Mouse (Mus musculus): ENCODE measurements around the gene 1700109H08Rik.
A peak's percentile ranks its signal among the peaks of the same experiment; 100 is the strongest.
"Not testable (repeated sequence)": the region's sequence is repeated elsewhere in the genome, so short reads cannot be mapped to it uniquely, and the experiment has no call there.

Gene 1700109H08Rik

DNA sequence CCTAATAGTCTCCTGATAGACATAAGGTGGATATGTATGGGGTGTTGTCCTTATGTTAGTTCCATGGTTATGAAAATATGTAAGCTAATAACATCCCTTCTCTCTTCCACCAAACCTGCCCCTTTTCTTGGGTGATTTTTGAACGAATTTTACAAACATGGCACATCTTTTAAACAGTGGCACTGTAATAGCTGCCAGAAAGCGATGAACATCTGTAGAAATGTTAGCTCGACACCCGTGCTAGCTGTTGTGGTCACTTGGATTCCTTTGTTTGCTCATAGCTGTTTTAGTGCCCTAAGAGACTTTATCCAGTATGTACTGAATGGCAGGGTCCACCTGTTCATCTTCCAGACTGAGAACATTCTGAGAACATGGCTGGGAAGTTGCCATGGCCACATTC, at the start of gene 1700109H08Rik:
Gene 1700109H08Rik, plus strand, starts transcription at position 301 of the 400 bp plus-strand sequence.
- DNase-seq (ENCODE audit: low spot score), result no peak

DNA sequence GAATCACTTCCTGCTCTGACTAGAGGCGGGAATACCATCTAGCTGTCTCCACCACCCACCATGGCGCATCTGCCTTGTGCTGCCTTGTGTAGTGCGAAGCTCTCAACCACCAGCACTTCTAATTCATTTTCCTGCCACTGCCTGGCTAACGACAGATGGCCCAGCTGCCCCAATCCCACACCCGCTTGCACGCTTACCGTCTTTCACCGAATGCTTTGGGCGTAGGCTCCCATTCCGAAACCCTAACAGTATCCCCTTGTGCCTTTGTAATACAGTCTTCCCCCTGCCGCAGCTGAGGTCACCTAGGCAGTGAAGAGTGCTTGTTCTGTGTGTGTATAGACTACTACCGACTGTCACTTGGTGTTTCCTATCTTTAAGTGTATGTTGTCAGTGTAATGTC, 49.6 kb upstream of the 1700109H08Rik start:
- no peak for DNase-seq (ENCODE audit: low spot score)

DNA sequence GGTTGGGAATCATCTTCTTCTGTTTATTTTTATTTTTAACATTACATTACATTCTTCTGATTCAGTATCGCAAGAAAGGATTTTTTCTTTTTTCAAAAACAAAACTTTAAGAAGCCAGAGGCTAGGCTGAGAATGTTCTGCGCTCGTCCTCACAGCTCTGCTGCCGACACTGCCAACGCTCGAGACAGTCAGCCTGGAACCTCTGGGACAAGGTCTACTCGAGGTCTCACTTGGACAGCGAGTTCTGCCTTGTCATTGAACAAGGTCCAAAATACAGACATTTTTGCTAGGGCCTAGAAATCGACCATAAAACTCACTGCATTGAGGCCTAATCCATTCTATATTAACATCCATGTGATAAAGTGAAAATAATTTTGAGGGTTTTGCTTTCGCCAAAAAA, 48.5 kb upstream of the 1700109H08Rik start:
- no peak for DNase-seq (ENCODE audit: low spot score)

DNA sequence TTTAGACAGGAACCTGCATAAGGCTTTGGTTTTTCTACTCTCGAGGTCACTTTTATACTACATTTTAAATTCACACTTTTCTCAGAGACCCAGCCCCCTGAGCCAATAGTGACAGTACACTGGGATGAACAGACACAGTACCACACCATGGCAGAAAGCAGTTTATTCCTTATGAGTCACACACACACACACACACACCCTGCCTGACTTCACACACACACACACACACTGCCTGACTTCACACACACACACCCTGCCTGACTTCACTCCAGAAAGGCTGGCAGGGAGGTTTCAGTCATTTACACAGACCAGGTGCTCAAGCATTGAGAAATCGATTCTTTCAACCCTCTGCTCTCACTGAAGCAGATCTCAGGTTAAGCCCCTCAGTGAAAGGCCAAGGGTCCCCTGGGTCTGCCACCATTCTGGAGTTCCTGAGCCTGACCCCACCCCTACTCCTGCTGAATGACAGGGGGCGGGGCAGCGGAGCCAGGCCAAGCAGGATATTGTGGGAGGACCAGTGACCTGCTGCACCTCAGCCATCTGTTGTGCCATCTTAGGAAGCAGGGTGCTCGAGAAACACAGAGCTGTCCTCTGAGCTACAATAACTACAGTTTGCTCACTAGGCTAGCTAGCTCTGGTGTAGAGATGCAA, 44.2 kb upstream of the 1700109H08Rik start:
- no peak for DNase-seq (ENCODE audit: low spot score)

DNA sequence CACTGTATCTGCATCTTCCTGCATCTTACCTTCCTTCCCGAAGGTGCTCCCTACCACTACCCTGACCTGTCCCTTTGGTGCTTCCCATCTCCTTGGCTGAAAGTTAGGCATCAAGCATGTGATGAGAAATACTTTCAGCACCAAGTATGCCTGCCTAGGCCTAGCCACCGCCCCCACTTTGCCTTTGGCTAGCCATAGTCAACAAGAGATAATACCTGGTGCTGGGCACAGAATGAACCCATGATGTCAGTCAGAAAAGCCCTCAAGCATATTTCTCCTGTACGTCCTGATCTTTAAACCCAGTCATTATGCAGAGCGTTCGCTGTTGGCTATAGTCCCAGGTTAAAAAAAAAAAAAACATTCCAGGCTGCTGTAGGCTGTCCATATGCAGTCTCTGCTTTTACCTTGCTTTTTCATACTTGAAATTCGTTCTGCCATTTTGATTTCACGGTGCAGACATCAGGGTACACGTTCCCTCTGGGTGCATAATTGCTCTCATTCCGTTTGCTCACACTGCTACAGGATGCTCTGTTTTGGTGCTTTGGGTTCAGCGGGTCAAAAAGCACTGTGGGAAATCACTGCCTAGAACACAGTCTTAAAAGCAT, 41.7 kb upstream of the 1700109H08Rik start:
- DNase-seq (ENCODE audit: low spot score), result no peak

DNA sequence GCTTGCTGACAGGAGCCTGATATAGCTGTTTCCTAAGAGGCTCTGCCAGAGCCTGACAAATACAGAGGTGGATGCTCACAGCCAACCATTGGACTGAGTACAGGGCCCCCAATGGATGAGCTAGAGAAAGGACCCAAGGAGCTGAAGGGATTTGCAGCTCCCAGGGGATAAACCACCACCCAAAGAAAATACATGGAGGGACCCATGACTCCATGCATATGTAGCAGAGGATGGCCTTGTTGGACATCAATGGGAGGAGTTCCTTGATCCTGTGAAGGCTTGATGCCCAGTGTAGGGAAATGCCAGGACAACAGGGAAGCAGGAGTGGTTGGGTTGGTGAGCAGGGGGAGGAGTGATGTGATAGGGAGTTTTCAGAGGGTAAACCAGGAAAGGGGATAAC, 39.3 kb upstream of the 1700109H08Rik start:
- DNase-seq (ENCODE audit: low spot score), result not testable (repeated sequence)

DNA sequence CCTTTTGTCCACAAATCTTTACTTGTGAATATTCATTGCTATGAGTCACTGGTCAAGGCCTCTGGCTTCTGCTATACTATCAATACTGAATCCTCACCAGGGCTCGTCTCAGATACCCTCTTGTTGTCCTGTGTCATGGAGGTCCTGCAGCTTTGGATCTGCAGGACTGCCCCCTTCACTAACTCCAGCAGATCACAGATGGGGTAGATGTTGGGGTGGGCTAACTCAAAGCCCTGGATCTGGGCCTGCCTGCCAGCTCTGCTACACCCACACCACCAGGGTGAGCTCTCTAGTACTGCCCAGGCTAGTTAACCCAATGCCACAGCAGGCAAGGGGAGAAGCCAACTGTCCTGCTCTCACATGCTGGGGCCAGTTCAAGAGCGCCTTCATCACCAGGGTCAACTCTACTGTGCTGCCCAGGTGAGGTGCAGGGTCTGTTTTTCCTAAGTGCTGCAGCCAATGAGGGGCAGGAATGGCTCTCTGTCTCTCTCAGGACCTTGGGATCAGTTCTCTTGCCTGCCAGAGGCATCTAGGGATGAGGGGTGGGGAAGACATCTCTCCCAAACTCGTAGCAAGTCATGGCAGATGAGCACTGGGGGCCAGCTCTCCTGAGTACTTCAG, 34.7 kb upstream of the 1700109H08Rik start:
- DNase-seq (ENCODE audit: low spot score), result no peak

DNA sequence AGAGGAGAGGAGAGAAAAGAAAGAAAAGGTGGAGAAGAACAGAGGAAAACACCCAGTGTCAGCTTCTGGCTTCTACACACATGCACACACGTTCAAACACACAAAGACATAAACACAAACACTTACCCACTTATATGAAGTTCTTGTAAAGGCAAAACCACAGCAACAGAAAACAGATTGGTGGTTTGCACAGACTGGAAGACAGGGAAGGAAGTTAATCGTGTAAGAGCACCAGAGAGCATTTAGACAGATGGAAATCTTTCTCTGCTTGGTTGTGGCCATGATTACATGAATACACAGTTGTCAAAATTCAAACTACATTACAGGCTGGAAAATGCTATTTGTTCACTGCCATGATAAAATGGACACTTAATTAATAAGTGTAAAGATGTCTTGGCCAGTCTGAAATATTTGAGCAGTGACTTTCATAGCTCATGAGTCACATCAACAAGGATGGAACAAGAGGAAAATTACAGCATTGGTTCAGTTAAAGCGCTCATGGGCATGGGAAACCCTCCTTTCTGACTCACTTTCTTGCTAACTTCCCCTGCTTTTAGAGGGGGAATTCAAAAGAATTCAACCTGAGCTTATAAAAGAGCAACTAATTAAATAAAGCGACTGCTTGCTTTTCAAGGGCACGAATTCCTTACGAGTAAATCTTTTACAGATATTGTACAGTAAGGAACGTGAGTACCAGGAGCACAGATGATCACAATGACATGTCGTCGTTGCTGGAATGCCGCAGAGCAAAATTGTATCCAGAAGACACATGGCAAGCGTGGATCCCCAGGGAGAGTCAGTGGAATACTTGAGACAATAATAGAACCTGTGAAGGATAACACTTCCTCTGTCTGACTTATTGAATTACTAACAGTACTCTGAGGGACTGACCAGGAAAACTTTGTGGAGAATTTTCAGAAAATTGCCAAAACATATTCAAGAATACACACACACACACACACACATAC, 32.6 kb upstream of the 1700109H08Rik start:
- DNase-seq (ENCODE audit: low spot score), result no peak

DNA sequence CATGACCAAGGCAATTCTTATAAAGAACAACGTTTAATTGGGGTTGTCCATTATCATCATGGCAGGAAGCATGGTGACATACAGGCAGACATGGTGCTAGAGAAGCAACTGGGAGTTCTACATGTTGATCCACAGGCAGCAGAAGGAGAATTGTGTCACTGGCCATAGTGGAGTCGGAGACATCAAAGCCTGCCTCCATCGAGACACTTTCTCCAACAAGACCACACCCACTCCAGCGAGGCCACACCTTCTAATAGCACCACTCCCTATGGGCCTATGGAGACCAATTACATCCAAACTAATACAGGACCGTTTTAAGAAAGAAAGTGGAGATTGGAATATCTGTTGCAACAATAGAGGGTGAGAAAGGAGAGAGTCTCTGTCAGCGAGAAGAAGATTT, 29.5 kb upstream of the 1700109H08Rik start:
- no peak for DNase-seq (ENCODE audit: low spot score)

DNA sequence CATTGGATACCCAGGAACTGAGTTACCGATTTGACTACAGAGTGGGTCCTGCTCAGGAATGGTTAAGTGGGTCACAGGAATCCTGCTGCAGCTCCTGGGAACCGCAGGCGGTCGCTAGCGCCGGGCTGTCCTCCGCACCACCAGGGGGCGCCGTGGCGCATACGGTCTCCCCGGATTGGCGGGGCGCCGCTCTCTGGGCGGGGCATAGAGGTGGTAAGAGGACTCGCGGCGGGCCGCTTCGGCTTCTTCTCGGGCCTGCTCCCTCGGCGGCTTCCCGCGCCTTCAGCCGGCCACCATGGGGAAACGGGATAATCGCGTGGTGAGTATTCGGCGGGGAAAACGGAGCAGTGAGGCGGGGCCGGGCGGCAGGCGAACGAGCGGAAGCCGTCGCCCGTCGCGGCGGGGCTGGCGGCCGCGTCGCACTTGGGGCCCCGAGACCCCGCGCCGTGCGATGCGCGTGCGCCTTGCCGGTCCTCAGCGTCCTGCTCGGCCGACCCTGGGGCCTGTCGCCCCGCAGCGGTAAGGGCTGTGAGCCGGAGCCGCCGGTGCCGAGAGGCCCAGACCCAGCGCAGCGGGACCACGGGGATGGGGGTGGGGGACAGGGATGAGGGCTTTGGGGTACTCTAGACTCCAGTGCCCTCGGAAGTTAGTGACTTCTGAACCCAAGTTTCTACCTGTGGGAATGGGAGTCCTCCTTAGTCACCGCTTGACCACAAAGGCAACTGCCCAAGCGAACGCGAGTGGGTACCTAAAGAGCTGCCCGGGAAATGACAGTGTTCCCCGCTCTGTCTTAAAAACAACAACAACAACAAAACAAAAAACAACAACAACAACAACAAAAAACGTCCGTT, 27.5 kb upstream of the 1700109H08Rik start, which contains the start of gene Fam133b:
Gene Fam133b, plus strand, starts transcription at position 205 of the 851 bp plus-strand sequence.
- peak; percentile 86 for DNase-seq (ENCODE audit: low spot score)

DNA sequence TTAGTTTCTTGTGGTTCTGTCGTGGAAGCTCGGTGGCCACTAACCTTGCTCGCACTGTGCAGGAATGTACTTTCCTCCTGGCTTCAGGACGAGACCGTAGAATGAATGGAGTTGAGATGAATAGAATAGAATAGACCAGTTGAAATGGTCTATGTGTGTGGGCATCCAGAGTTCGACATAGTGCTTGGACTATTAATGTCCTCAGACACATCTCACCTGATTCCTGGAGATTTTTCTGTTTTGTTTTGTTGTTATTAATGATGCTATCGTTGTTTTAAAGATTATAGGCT, 26.9 kb upstream of the 1700109H08Rik start:
- DNase-seq (ENCODE audit: low spot score), result no peak

DNA sequence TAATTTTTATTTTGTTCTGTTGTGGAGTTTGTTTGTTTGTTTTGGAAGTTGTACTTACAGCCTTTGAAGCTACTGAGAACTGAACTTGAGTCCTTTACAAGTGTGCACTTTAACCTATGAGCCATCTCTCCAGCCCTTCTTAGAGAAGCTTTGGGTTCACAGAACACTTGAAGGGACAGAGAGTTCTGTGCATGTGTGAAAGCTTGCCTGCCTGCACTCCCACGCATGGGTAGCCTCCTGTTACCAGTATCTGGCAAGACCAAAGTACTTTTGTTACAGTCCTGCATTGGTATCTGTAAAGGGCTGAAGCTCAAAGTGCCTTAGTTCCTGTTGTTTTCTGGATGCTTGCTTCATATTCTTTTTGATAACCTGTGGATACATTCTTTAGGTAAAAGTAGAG, 25.1 kb upstream of the 1700109H08Rik start:
- no peak for DNase-seq (ENCODE audit: low spot score)

DNA sequence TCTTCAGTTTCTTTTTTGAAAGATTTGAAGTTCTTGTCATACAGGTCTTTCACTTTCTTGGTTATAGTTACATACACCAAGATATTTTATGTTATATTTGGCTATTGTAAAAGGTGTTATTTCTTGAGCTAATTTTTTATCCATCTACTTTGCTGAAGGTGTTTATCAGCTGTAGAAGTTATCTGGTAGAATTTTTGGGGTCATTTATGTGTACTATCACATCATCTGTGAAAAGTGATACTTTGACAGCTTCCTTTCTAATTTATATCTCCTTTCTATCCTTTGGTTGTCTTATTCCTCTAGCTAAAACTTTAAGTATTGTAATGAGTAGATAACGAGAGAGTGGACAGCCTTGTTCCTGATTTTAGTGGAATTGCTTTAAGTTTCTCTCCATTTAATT, 19.9 kb upstream of the 1700109H08Rik start:
- DNase-seq (ENCODE audit: low spot score), result no peak

DNA sequence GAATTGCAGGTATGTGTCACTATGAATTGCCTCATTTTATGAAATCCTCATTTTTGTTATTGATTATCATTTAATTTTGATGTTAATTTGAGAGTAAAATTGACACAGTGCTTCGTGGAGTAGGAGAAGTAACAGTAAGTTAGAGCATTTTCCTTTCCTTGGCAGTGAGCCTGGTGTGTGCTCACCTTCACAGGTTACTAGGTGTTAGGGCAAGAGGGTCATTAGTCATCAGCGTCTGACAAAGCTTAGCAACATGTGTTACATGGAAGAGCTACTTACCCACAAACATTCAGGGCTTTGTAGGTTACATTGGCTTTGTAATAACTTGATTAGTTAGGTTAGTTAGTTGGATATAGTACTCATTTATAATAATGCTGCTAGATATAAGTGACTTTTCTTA, 17.2 kb upstream of the 1700109H08Rik start:
- no peak for DNase-seq (ENCODE audit: low spot score)

DNA sequence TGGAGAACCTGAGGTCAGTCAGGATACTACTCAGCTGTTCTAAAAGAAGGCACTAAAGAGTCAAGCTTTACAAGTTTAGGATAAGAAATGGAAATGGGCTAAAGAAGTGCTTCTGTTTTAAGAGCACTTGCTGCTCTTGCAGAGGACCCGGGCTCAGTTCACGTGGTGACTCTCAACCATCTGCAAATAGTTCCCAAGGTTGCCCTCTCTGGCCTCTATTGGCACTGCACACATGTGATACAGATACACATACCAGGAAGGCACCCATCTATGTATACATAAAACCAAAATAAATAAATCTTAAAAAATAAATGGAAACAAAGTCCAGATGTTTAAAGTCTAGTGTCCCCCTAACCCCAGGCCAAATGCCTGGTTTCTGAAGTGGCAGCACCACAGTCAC, 3.5 kb downstream of the 1700109H08Rik start:
- no peak for DNase-seq (ENCODE audit: low spot score)

DNA sequence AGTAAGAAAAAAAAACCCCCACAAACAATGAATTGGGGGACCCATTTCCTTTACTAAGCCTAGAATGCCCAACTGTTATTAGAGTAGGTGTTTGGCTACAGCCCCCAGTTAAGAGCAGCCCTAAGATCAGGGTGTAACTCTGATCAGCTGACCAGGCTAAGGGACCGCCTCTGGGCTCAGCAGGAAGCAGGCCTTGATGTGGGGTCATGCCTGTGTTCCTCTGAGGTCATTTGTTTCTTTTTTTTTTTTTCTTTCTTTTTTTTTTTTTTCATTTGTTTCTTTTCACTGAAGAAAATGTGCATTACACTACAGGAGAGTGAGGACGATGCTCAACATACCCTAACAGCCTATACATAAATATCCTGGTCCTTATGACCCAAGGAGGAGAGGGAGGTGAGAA, 6.6 kb downstream of the 1700109H08Rik start:
- DNase-seq (ENCODE audit: low spot score), result no peak

DNA sequence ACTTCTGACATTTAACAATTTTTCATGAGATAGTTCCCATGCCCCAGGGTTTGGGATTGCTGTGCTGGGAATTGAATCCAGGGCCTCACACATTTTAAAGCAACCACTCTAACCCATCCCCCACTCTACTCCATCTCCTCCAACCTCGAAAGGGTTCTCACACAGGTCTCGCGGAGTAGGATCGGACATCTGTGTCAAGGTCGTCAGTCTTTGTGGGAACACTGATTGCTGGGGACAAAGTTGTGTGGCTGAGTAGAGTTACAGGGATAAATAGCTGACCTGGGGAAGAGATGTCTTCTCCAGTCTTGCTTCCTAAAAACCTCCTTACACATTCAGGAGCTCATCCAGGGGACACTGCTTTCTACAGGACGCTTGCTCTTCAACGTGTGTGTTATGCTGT, 7.7 kb downstream of the 1700109H08Rik start:
- DNase-seq (ENCODE audit: low spot score), result no peak

DNA sequence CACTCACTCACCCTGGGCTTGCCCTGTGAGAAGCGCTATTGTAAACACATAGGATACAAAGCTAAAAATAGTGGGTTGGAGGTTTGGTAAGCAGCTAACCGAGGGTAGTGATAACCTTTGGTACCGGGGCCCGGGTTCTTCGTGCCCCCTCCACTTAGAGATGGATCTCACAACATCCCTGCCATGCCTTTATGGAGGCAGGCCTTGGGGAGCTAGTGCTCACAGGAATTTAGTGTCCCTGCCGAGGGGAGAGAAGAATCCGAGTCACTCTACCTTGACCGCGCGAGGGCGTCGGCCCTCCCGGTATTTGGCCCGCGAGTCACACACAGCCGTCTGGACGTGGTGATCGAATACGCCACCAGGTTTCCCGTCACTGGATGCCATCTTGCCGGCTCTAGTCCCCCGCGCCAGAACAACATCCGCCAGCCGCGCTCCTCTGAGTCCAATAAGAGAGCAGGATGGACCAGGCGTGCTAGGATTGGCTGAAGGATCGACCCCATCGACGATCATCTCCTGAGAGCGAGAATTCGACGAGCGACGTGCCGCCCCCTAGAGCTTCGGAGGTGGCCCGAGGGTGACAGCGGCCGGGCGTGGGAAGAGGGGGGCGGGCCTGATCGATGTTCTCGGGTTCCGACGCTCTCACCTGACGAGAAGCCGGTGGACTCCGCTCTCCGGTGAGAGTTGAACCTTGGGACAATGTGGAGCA, 24.5 kb downstream of the 1700109H08Rik start, which contains the start of gene Pex1:
Gene Pex1, plus strand, starts transcription at position 374 of the 706 bp plus-strand sequence.
- peak; percentile 91 for DNase-seq (ENCODE audit: low spot score)

DNA sequence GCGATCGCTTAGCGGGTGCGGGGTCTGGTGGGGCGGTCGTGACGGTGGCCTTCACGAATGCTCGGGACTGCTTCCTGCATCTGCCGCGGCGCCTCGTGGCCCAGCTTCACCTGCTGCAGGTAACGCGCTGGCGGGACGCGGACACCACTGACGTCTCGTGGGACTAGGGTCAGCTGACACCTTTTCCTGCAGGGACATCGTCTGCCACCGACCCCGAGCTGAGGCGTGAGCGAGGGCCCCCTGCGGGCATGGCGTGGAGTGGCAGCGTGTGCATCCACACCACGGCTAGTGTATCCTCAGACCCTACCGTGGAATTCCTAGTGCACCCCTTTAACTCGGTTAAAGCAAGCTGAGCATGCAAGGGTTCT, 25.0 kb downstream of the 1700109H08Rik start, which contains the start of gene Rbm48:
Gene Rbm48, minus strand, starts transcription at position 187 of the 368 bp plus-strand sequence.
- peak; percentile 70 for DNase-seq (ENCODE audit: low spot score)

DNA sequence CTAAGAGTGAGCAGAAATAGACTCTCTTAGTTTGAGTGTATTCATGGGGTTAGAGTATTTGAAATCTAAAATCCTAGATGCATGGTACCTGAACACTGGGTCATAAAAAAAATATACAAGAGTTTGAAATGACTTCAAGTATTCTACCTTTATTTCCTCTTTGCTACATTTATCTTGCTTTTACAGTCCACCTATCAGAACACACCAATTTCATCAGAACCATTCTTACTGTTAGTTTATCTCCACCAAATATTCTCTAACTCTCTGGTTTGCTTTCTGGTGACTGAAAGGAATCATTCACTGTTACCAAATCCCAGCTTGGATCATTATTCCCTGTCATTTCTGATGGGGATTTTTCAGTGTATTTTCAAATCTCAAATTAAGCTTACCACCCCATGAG, 25.8 kb downstream of the 1700109H08Rik start:
- no peak for DNase-seq (ENCODE audit: low spot score)

DNA sequence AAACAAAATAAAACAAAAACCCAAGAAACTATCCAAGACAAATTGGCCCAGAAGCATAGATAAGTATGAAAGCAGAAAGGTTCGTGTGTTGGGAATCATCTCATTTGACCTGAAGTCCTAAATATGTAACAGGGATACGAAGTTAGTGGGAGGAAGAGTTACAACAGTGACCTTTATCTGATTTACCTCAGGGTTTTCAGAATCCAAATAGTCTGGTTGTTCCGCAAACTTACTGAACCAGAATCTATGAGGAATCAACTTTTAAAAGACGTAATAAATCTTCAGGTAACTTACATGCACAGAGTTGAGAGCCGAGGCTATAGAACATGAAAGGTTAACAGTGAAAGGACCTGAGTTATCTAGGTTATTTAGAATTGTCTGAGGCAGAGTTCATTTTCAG, 27.4 kb downstream of the 1700109H08Rik start:
- DNase-seq (ENCODE audit: low spot score), result no peak

All from left cerebral cortex, adult 11 months (tissue).